Mouse (Mus musculus) heart, adult 2 months (tissue): ENCODE measurements at regions not wholly inside any gene's neighbourhood (a gene's known extent, or its start where the extent isn't known, plus 50 kb on each side); places are given as distances from the start of the nearest gene placed in this dataset.

ENCODE experiments used
- CTCF ChIP-seq: fragments of 200-600 bp; IDR thresholded peaks from 2 replicates; pipeline ENCODE4 v1.8.1; 2022; ENCODE audit warnings: antibody characterized with exemption, mild to moderate bottlenecking, moderate library complexity
- POLR2A ChIP-seq: fragments of 200-500 bp; IDR thresholded peaks from 2 replicates; pipeline ENCODE4 v1.6.1; 2011; ENCODE audit warnings: mild to moderate bottlenecking, low read depth, low read length, control low read depth; ENCODE audit not compliant: insufficient read depth

GRCm38 (mm10) chr1:18956975-18957374 lies 145.8 kb upstream of the Tfap2d start:
- no peak for TF ChIP-seq CTCF
- TF ChIP-seq POLR2A, result no peak
